Mouse (Mus musculus) urinary bladder, adult 2 months (tissue): Measurements from ENCODE around the gene Elovl5. TPM values are rescaled to one million over a fixed set of nuclear protein-coding genes. Genes with fewer than 3 reads are reported as not detected.

ENCODE experiments used
- polyA plus RNA-seq: library from polyadenylated mRNA; depleted of rRNA; stranded (reverse); fragments of >200 nt; gene quantifications from 2 replicates; pipeline ENCODE4 v1.2.3, GENCODE M21; 2012; rRNA removed

Elovl5 gene
- polyA plus RNA-seq, 1 experiment, result 59.3 TPM

Other genes starting within 250 kb of the Elovl5 start
- 56.6 and 67.4 TPM in 2 replicates for gene Gclc, start 162.8 kb upstream of the Elovl5 start, polyA plus RNA-seq
- not detected in 2 replicates for gene Gcm1, start 134.6 kb downstream of the Elovl5 start, polyA plus RNA-seq
- 80.0 and 81.1 TPM in 2 replicates for gene Fbxo9, start 191.7 kb downstream of the Elovl5 start, polyA plus RNA-seq
- 18.2 and 20.5 TPM in 2 replicates for gene Ick, start 191.8 kb downstream of the Elovl5 start, polyA plus RNA-seq